Mouse (Mus musculus) c-Kit-positive CD71-negative TER-119-negative erythroid progenitor cells, embryonic 14.5 days (primary cell): ENCODE measurements around the gene Pnpo.

ENCODE experiments used
- DNase-seq: peaks from one replicate; pipeline ENCODE4 v3.0.0-alpha.2; 2013; ENCODE audit warnings: low read depth

Gene Pnpo

DNA sequence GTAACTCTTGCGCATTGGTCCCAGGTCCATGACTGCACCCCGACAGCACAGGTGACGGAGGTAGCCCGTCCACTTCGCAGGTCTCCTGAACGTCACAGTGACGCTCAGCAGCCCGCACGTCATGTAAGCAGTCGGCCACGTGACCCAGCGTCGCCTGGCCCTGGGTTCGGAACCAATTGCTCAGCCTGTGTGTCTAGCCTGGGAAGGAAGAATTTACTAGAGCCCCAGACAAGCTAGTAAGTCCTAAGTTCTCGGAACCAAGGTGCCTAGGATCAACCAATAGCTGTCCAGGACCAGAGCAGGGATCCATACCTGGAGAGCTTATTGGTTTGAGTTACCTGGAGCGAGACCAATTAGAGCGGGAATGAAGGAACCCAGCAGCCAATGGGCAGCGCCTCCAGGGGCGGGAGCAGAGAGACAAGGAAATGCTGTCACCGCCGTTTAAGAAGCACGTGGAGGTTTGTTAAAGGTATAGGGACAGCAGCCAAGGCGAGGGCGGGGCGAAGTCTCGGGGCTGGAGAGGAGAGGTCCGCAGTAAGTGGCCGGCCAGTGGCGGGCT is at the start of gene Pnpo:
TSS of gene Pnpo (minus strand) at position 241 of the 559 bp plus-strand sequence.
- DNase-seq, result peak; percentile 96

DNA sequence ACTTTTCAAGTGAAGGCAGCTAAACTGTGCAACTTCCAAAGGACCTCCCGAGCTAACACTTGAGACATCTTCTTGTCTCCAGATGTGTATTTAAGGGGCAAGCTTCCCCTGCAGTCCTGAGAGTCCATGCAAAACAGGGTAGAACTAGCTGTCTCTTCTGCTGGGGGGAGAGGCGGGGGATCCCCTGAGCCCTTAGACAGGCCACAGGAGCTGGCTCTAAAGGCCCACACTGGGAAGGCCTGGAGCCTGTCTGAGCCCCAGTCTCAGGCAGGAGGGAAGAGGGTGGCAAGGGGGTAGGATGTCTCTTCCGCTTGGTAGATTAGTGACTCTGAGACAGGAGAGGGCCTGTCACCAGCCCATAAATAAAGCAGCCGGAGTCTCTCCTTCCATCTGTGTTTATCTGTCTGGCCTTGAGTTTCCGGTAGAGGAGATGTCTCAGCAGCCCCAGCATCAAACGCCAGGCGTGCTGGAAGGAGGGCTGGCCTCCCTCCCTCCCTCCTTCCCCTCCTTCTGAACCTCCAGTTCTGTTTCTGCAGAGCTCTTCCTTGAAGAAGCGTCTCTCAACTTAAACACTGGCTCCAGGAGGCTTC is 49.0 kb upstream of the Pnpo start:
- no peak for DNase-seq

DNA sequence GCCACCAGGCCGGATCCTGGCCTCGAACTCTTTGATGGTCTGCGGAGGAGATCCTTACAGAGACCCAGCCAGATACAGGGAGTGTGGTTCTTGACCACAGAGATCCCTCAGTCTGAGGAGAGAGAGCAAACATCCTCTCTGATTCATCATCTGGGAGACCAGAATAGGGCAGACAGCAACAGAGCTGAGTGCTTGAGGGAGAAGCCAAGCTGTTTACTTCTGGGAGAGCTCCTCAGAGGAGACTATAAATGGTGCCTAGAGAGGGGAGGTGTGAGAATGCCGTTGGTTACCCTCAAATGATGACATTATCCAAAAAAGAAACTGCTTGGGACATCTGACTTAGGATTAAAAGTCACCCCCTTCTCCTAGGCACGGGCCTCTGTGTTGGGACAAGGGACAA is 47.7 kb upstream of the Pnpo start:
- no peak for DNase-seq

DNA sequence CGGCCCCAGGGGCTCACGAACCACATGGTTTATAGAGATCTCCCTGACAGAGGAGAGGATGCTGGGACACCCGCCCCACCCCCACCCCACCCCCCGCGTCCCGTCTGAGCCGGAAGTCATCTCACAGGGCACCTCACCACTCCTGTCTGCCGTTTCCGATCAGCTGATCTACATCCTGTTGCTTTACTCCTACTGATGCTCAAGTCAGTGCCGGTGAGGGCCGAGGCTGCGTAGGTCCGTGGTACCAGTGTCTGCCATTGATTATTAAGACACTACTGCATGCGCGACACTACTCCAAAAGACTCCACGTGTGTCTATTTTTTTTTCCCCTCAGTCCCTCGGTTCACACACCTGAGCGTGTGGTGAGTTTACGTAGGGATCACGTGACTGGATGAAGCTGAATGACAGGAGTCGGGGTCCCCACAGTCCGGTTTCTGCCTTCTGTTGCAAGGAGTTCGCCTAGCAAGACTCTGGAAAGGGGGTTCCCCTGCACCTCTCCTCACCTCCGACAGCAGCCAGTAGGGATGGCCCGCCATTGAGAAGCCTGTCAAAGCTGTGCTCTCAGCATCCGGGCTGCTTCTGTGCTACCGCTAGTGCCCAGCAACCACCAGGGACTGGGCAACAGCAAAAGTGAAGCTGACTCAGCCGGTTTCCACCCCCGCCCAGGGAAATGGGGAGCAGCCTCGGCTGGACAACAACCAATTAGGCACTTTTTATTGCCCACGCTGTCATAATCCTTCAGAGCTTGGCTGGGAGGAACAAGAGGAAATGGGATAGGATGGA is 44.3 kb upstream of the Pnpo start:
- DNase-seq, result no peak

DNA sequence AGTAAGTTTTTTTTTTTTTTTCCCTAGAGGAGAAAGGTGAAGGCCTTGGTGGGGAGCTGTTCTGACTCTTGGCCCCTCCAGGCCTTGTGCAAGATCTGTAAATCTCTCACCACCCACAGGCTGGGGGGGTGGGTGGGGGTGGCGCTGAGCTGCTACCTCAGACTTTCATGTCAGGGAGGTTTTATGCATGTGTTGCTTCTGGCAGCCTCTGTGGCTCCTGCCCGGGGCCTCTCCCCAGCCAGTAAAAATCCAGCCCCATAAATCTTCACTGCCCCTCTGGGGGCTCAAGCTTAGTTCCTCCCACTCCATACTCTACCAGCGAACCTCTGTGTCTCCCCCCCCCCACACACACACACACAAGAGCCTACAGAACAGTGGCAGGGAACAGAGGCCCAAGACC is 42.7 kb upstream of the Pnpo start:
- no peak for DNase-seq

DNA sequence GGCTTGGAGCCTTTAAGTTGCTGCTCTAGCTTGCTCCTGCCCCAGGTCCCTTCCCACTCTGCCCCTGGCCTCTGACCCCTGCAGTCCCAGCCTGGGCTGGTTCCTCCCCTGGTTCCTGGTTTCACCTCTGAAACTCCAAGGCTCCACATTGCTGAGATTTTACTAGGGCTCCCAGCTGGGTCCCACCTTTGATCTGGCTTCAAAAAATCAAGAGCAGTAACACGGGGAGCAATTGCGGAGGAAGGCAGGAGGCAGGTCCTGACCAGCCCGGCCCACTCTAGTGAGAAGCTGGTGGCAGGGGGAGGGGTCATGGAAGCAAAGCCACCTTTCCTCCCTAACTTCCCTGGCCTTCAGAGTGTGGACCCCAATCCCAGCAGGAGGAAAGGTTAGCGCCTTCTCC is 41.1 kb upstream of the Pnpo start:
- DNase-seq, result no peak

DNA sequence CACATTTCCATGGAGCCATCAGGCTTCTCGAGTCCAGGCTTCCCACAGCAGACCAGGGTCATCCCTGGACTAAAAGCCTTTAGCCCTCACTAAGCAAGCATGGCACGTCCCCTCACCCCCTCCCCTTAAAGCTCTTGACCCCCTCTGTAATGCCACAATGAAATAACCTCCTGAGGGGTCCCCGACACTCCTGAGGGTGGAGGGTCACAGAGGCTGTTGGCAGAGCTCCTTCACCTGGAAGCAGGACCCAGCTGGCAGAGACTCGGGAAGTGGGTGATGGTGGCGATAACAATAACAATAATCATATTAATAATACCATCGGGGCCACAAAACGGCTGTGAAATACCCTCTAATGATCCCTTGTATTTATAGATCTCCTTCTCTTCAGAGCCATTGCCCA is 39.1 kb upstream of the Pnpo start, which contains the start of gene Sp2:
TSS of gene Sp2 (minus strand) at position 101 of the 400 bp plus-strand sequence.
- no peak for DNase-seq

DNA sequence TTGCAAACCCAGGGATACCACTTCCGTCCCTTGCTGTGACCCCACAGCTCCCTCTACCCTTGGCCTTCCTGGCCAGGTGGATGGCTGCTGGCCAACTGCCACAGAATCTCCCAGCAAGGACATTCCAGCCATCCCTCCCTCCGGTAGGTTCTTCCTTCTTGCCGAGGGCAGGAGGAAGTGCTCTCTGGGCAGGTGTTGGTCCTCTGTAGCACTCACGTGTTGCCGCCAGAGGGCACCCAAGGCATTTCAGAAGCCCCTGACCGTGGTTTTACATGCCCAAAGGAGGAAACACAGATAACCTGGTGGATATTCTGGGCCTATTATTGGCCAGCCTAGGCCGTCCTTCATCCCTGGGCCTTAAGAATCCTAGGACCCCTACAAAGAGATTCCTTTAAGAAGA is 38.6 kb upstream of the Pnpo start:
- peak; percentile 62 for DNase-seq

DNA sequence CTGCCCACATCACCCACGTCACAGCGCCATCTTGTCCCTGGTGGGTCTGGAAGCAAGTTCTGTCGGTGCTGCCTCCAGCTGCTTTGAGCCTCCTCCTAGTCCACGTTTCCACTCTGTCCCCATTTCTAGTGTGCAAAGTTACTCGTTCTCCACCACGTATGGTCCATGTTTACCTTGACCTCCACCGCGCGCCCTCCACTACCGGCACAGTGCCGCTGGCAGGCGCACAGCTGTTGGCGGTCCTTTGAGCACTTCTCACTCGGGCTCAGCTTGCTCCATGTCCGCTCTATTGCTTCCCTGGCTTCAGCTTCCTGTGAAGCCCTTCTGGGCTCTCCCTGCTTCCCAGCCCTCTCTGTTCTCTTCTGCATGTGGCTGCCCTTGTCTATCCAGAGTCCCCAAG is 37.7 kb upstream of the Pnpo start:
- DNase-seq, result no peak

DNA sequence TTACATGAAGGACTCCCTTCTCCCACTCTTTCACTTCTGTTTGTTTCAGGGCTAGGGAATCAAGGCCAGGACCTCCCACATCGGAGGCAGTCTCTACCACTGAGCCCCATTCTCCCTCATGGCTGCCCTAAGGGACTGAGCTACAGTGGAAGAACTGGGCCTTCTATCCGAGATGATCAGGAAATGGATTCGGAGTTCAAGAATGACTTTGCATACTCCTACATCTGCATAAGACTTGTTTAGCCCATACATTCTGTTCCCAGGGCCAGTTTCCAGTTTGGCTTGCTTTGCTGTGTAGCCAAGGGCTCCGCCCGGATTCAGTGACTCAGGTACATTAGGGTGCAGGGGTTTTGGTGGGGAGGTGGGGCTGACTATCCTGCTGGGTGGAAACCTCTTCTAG is 36.2 kb upstream of the Pnpo start:
- no peak for DNase-seq

DNA sequence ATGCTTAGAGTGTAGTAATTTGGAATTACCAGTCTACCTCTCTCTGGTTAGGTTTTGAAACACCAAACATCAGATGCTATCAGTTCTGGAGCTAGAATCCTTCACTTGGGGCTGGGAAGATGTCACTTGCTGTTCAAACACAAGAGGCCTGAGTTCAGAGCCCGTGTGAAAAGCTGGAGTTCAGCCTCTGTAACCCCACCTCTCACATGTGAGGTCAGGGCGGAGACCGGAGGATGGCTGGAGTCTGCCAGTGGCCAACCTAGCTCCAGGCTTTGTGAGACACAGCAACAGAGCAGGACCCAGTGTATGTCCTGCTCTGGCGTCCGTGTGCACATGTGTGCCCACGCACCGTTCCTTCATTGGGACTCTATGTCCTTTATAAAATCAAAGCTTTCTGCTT is 35.5 kb upstream of the Pnpo start:
- DNase-seq, result no peak

DNA sequence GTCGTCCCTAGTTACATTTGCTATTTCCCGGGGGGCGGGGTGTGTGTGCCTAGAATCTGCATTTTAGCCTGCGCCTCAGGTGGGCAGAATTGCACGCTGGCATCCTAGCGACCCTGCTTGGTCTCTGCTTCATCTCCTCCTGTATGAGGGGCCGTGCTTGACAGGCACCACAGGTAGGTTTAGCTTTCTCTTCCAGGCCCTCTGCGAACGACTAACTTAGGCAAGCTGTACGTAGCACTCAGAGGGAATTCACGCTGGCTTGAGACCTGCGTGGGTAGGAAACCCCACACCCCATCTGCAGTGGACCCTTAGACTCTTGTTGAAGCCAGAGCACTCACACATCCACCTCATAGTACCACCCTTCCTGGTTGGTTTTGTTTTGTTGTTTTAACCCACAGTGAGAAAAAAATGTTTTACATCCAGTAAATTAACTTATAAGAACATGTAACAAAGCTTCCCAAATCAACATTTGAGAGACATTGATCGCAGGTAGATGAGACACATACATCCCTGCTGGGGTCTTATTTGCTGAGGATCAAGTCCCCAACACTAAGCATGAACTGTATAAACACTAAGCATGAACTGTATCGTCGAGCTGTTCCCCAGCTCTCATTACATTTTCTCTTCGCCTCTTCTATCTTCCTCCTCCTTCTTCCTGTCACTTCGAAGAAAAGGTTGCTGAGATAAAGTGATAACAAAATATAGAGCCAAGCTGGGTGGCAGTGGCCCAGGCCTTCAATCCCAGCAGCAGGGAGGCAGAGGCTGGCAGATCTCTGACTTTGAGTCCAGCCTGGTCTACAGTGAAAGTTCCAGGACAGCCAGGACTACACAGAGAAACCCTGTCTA is 34.8 kb upstream of the Pnpo start:
- no peak for DNase-seq

DNA sequence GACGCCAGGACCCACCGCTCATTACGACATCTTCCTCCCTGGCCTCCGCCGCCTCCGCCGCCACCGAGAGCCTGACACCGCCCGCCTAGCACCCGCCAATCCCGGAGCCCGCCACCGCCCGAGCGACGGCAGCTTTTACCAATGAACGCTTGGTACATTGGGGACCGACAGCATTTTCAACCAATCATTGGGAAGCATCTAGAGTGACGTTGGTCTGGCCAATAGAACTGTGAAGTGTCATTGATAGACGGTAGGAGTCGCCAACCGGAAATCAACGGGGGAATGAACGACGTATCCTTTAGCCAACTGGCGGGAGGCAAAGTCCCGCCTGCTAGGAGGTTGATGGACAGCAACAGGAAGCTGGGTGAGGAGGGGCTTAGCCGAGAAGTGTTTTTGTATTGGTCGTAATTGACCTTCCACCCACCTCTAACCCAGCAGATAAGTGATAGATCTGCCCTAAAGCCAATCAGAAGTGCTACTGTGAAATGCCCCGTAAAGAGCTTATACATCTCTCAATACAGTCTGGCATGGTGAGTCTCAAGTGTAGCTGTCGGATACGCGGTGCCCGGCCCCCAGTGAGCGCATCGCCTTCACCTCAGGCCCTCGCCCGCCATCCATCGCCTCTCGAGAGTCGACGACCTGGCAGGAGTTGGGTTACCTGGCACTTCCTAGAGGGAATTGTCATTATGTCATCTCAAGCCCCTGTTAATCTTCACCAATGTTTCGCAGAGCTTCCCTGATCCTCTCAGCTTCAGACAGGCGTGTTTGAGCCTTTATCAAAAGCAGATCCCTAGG is 34.0 kb upstream of the Pnpo start:
- peak; percentile 100 for DNase-seq

DNA sequence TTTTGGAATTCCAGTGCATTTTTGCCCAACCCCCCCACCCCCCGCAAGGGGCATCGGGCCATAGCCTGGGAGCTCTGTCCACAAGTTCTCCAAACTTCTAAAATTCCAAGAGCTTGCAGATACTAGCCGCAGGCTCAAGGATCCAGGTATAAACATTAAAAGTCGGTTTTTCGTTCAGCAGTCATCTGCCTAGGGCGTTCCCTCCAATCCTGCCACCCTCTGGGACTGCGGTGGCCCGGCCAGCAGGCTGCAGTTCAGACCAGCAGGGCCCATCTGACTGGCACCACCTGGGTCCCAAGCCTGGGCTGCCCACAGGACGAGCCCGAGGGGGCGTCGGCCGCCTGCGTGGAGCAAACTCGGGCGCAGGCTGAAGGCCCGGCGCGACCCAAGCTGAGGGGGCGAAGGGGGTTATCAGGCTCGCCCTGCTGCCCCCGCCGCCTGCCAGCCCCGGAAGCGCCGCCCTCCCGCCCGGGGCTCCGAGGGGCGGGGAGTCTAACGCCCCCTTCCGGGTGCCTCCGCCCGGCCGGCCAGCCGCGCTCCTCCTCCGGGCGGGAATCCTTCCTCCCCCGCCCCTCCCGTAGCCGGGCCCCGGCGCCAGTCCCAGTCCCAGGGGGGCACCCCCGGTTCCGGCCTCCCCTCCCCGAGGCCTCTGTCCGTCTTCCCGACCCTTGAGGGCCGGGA is 33.3 kb upstream of the Pnpo start:
- DNase-seq, result peak; percentile 73

DNA sequence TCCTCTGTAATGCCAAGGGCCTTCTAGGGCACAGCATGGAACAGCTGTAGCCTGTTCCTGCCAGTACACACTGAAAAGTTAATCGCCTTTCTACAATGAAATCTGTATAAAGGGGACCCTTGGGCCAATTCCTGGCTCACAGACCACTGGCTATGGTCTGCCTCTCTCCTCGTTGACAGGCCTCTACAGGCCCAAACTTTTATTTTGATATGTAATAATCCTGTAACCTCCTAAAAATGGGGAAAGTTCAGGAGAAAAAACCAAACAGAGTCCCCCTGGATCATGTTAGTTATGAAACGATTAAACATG is 32.5 kb upstream of the Pnpo start:
- no peak for DNase-seq

DNA sequence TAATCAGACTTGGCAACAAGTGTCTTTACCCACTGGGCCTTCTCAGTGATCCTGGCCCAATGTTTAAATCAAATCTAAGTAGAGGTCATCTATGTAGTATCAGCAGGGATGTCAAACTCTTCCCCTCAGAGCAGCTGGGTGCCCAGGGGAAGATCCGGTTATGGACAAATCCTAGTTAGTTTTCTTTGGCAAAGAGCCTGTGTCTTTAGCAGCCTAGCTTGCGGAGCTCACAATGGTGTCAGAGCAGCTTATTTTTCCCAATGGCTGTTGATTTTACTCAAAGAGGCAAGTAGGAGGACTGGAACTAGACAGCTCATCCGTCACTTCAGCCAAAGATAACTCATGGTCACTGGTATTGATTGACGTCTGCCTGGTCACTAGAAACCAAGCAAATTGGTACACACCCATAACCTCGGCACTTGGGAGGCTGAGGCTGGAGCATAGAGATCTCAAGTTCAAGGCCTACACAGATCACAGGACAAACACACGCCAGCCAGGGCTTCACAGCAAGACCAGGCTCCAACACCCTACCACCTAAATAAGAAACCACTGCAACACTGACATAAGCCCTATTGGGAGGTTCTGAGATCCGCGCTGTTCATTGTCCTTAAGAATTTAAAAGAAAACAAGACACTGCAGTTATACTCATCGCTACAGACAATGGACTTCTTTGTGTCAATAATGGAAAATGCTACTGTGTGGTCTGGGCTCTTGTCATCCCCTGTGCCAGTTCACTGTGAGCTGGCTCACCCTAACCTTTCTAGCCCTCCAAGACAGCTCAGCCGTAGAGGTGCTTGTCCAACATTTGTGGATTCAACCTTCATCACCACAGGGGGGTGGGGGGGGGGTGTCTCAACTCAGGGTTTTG is 32.0 kb upstream of the Pnpo start:
- no peak for DNase-seq

DNA sequence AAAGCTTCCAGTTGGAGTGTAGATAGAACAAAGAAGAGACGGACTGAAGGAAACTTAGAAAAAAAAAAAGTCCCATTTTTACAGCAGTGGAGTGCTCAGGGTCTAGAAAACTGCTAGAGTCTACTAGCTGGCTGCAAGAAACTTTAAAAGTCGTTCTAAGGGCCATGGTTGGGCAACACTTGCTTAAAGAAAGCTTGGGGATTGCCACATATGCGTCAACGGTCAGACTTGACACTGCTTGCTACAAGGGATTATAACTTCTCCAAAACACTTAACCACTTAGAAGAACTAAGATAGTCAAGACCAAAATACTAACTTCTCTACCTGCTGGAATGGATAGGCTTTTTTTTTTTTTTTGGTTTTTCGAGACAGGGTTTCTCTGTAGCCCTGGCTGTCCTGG is 31.0 kb upstream of the Pnpo start:
- no peak for DNase-seq

DNA sequence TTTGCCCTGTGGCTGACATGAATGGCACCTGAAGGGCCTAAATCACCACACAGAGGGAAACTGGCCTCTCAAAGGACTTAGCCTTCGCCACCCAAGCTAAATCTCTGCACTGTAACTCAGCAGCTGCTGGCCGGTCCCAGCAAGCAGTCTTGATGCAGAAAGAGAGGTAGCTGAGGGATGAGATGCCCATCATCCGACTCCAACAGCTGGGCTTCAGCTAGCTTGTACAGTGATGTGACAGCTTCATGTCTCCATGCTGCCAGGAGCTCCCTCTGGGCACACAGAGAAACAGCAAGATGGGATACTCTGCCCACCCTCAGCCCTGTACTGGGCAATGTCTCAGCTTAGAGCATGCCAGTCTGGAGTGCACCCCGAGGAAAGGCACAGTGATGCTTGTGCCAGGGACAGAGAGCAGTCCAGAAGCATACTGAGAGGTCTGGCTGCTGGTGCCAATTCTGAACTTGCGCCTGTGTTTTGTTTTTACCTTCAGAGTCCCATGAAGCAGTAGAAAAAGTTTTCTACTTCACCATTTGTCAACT is 29.7 kb upstream of the Pnpo start:
- DNase-seq, result no peak

DNA sequence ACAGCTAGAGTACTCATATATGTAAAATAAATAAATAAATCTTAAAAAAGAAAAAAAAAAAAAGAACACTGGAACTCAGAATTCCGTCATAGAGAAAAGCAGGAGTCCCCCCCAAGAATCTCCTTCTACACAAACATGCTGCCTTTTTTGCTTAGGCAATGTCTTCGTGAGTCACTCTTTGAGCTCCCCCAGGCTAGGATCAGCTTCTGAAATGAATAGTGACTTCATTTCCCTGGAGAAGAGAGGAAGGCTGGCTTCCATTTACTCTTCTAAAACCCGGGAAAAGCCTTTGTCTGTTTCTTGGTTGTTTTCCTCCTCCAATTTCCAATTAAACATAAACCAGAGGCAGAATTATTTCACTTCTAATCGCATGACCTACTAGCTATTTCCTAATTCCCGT is 29.1 kb upstream of the Pnpo start:
- DNase-seq, result no peak

DNA sequence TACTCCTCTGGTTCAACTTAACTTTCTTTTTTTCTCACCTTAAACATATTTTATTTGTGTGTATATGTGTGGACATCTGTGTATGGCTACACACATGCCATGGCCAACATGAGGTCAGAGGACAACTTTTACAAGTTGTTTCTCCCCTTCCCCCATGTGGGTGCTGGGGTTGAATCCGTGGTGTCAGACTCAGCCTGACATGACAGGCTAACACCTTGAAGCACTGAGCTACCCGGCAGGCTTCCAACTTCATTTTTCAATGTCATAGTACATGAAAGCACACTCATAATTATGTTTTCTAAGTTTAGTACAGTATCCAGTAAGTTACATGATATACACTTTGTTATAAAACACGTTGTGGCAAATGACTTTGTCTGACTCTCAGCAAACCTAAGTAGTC is 26.6 kb upstream of the Pnpo start:
- DNase-seq, result no peak
